Mouse (Mus musculus) megakaryocyte, embryonic 14.5 days (primary cell): ENCODE measurements around the gene Cd79b.

Source experiments
- FLI1 ChIP-seq: IDR thresholded peaks from 2 replicates; pipeline ENCODE4 v1.6.1; 2012; ENCODE audit warnings: low read length, inconsistent platforms, mixed read lengths
- GATA1 ChIP-seq: IDR thresholded peaks from 3 replicates; pipeline ENCODE4 v1.6.1; 2012; ENCODE audit warnings: mixed read lengths, low read length, inconsistent platforms, borderline replicate concordance

GRCm38 (mm10) chr11:106307432-106307831, 7.1 kb downstream of the Cd79b start:
- no peak for TF ChIP-seq FLI1
- TF ChIP-seq GATA1: no peak
